Mouse (Mus musculus): Measurements from ENCODE around the gene Ptpn21. TPM values are rescaled to one million over a fixed set of nuclear protein-coding genes. Genes with fewer than 3 reads are reported as not detected.
A peak's percentile ranks its signal among the peaks of the same experiment; 100 is the strongest.

Ptpn21 gene
- 6.2 and 6.5 TPM in 2 replicates for polyA plus RNA-seq (2014; fragmentation: Nextera tagmentation; extraction: Ambion mirVana)

DNA sequence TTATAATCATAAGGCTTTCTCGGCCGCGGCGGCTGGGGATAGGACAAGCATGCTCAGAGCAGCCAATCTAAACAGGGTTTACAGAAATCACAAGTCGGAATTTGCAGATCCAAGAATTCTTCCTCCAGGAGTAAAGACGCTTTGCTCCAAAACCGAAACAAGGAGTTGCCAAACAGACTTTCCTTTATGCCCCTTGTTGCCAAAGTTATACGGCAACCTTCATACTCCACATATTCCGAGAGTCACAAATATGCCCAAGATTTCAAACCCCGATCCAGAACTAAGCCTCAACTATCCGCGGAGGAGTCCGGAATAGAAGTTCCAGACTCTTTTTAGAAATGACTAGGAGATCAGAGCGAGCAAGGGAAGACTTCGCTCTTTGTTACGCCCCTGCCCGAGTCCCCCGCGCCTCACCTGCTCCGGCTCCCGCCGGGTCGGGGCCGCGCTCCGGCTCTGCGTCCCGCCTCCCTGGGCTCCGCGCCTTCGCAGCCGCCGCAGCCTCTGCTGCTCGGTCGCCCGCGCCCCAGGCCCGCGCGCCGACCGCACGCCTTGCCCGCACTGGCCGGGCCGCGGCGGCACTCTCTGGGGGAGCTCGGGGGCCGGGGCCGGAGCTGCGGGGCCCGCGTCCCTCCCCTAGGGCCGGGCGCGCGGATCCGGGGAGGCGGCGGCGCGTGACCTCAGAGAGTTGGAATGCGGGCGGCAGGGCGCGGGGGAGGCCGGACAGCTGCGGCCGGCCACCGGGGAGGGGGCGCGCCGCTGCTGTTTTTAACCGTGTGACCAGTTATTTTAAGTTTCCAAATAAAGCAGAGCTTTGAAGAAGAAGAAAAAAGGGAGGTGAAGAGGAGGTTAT lies at the start of gene Ptpn21:
TSS of gene Ptpn21 (minus strand) at position 455 of the 850 bp plus-strand sequence.
- H3K9me3 ChIP-seq (ENCODE audit: control insufficient read depth, low read length): no peaks in the 10 kb centered on the region
- no peaks in the 10 kb centered on the region for H3K36me3 ChIP-seq (ENCODE audit: control insufficient read depth, insufficient read depth, low read length)
- H3K9ac ChIP-seq (ENCODE audit: low read length): peak within 1 kb of the TSS; percentile 90
- peaks cover 12% of the 10 kb centered on the region for H3K4me1 ChIP-seq (ENCODE audit: control insufficient read depth, insufficient read depth, low read length)
- H3K27me3 ChIP-seq (ENCODE audit: control insufficient read depth, insufficient read depth, low read length): peaks cover 8% of the 10 kb centered on the region
- H3K4me2 ChIP-seq (ENCODE audit: low read depth, severe bottlenecking): peak within 1 kb of the TSS; percentile 64
- H3K27ac ChIP-seq (replicated peaks; ENCODE audit: low read depth, low read length): no peak within 1 kb of the TSS
- peak; percentile 72 for ATAC-seq (ENCODE audit: insufficient number of reproducible peaks, low FRiP score, low TSS enrichment, low read depth)
- peak within 1 kb of the TSS; percentile 42 for H3K4me3 ChIP-seq (ENCODE audit: low read depth, low read length)
- WGBS: under 1% methylated on average over 75 of the region's 75 CpGs
- DNase-seq (ENCODE audit: low spot score): peak; percentile 71

DNA sequence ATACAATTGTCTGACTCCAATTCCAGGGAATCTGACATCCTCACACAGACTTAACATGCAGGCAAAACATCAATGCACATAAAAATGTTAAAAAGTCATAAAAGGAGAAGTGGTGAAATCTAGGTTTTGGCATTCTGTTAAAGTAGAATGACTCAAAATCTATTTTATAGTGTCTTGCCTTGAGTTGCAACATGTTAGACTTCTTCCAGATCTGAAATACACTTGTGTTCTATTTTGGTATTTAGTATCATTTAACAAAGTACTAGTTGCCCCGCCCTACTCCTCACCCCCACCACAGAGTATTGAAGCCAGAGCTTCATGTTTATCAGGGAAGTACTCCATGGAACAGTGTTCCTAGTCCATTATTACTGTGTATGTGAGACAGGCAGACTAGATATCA lies 47.0 kb upstream of the Ptpn21 start:
- Histone ChIP-seq H3K9ac (ENCODE audit: low read length) (no peak overlapping the region), H3K27me3 (ENCODE audit: control insufficient read depth, insufficient read depth, low read length) (no peaks in the 10 kb centered on the region), H3K4me1 (ENCODE audit: control insufficient read depth, insufficient read depth, low read length) (no peaks in the 10 kb centered on the region), H3K27ac (replicated peaks; ENCODE audit: low read depth, low read length) (no peak overlapping the region), H3K36me3 (ENCODE audit: control insufficient read depth, insufficient read depth, low read length) (peaks cover 19% of the 10 kb centered on the region; the same call in 1 of the 2 replicates), H3K4me3 (ENCODE audit: low read depth, low read length) (no peak overlapping the region), H3K4me2 (ENCODE audit: low read depth, severe bottlenecking) (no peak overlapping the region), H3K9me3 (ENCODE audit: control insufficient read depth, low read length) (no peaks in the 10 kb centered on the region)
- whole genome bisulfite sequencing: 93% methylated on average over 1 of the region's 1 CpGs
- ATAC-seq (ENCODE audit: insufficient number of reproducible peaks, low FRiP score, low TSS enrichment, low read depth) (no peak), DNase-seq (ENCODE audit: low spot score) (no peak)

DNA sequence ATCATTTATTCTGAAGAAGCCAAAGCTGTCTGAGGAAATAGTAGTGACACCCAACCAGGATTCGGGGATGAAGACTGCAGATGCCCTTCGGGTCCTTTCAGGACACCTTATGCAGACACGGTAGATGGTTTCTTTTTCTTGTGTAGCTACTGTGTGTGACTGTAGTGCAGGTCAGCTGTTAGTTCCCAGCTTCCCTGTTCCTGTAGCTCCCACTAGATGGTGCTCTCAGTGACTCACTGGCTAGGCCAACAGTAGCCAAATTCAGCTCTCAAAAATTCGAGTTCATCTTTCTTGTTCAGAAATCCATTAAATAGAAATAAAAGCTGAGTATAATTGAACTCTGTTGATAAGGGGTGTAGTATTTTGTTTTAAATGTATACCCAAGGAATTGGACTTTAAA lies 41.9 kb upstream of the Ptpn21 start:
- no peak overlapping the region for H3K4me3 ChIP-seq (ENCODE audit: low read depth, low read length)
- no peak overlapping the region for H3K27ac ChIP-seq (replicated peaks; ENCODE audit: low read depth, low read length)
- no peaks in the 10 kb centered on the region for H3K4me1 ChIP-seq (ENCODE audit: control insufficient read depth, insufficient read depth, low read length)
- H3K9me3 ChIP-seq (ENCODE audit: control insufficient read depth, low read length): no peaks in the 10 kb centered on the region
- WGBS: 85% methylated on average over 4 of the region's 4 CpGs
- ATAC-seq (ENCODE audit: insufficient number of reproducible peaks, low FRiP score, low TSS enrichment, low read depth) (no peak), DNase-seq (ENCODE audit: low spot score) (no peak)
- no peaks in the 10 kb centered on the region for H3K27me3 ChIP-seq (ENCODE audit: control insufficient read depth, insufficient read depth, low read length)
- H3K36me3 ChIP-seq (ENCODE audit: control insufficient read depth, insufficient read depth, low read length): peaks cover 23% of the 10 kb centered on the region; the same call in 1 of the 2 replicates
- H3K4me2 ChIP-seq (ENCODE audit: low read depth, severe bottlenecking): no peak overlapping the region
- H3K9ac ChIP-seq (ENCODE audit: low read length): no peak overlapping the region

DNA sequence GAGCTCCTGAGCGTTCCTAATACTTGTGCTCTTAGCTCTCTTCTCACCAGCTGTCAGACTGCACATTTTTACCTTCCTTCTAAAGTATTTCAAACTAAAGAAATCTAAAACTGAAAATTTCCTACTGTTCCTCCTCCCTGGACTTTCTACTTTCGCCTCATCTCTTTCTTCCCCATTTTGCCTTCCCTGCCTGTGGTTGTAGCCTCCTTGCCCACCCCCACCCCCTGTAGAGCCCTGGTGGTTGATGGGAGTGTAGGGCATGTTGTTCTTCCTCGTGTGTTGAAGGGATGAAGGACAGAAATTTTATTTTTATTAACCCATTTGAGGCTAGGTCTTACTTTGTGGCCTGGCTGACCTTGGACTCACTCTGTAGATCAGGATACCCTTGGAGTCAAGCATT lies 40.3 kb upstream of the Ptpn21 start:
- no peaks in the 10 kb centered on the region for H3K27me3 ChIP-seq (ENCODE audit: control insufficient read depth, insufficient read depth, low read length)
- H3K4me1 ChIP-seq (ENCODE audit: control insufficient read depth, insufficient read depth, low read length): no peaks in the 10 kb centered on the region

DNA sequence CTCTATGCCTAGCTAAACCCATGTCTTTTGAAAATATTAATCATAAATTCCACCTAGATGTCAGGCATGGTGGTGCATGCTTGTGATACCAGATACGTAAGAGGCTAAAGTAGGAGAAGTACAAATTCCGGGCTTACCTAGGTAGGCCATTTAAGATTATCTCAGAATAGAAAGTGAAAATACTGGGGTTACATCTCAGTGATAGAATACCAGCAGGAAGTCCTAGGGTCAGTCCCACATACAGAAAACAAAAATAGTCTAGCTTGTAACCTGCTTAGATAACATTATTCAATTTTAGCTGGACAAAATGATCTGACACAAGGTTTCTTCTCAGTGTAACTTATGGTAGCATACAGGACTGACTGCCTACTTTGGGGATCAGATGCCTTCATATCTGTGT lies 29.0 kb upstream of the Ptpn21 start:
- Histone ChIP-seq H3K9ac (ENCODE audit: low read length) (no peak overlapping the region), H3K36me3 (ENCODE audit: control insufficient read depth, insufficient read depth, low read length) (peaks cover 11% of the 10 kb centered on the region; the same call in 1 of the 2 replicates), H3K4me3 (ENCODE audit: low read depth, low read length) (no peak overlapping the region), H3K27me3 (ENCODE audit: control insufficient read depth, insufficient read depth, low read length) (no peaks in the 10 kb centered on the region), H3K27ac (replicated peaks; ENCODE audit: low read depth, low read length) (no peak overlapping the region), H3K4me2 (ENCODE audit: low read depth, severe bottlenecking) (no peak overlapping the region), H3K4me1 (ENCODE audit: control insufficient read depth, insufficient read depth, low read length) (no peaks in the 10 kb centered on the region), H3K9me3 (ENCODE audit: control insufficient read depth, low read length) (no peaks in the 10 kb centered on the region)
- WGBS: 94% methylated on average over 2 of the region's 2 CpGs
- DNase-seq (ENCODE audit: low spot score) (no peak), ATAC-seq (ENCODE audit: insufficient number of reproducible peaks, low FRiP score, low TSS enrichment, low read depth) (no peak)

More for the DNA sequence above, 40.3 kb upstream of the Ptpn21 start:
- Histone ChIP-seq H3K27ac (replicated peaks; ENCODE audit: low read depth, low read length) (no peak overlapping the region), H3K36me3 (ENCODE audit: control insufficient read depth, insufficient read depth, low read length) (peaks cover 26% of the 10 kb centered on the region; the same call in 1 of the 2 replicates), H3K4me2 (ENCODE audit: low read depth, severe bottlenecking) (no peak overlapping the region), H3K9me3 (ENCODE audit: control insufficient read depth, low read length) (no peaks in the 10 kb centered on the region), H3K4me3 (ENCODE audit: low read depth, low read length) (no peak overlapping the region), H3K9ac (ENCODE audit: low read length) (no peak overlapping the region)
- DNase-seq (ENCODE audit: low spot score): no peak
- 81% methylated on average over 3 of the region's 3 CpGs for WGBS
- ATAC-seq (ENCODE audit: insufficient number of reproducible peaks, low FRiP score, low TSS enrichment, low read depth): no peak

DNA sequence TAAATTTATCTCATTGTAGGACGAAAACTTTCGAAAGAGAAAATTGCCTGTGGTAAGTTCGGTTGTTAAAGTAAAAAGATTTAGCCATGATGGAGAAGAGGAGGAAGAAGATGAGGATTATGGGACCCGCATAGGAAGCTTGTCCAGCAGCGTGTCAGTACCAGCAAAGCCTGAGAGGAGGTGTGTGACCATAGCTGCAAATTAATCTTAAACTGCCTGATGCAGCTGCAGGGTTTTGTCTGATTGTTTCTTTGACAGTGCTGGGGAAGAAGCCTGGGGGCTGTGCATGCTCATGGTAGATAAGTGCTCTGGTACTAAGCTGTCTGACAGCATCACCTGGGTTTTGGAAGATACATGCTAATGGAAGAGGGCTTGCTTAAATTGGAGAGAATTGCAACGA lies 22.5 kb upstream of the Ptpn21 start:
- Histone ChIP-seq H3K27ac (replicated peaks; ENCODE audit: low read depth, low read length) (no peak overlapping the region), H3K4me1 (ENCODE audit: control insufficient read depth, insufficient read depth, low read length) (no peaks in the 10 kb centered on the region), H3K36me3 (ENCODE audit: control insufficient read depth, insufficient read depth, low read length) (peaks cover 16% of the 10 kb centered on the region; the same call in 1 of the 2 replicates), H3K27me3 (ENCODE audit: control insufficient read depth, insufficient read depth, low read length) (no peaks in the 10 kb centered on the region), H3K9ac (ENCODE audit: low read length) (no peak overlapping the region), H3K4me2 (ENCODE audit: low read depth, severe bottlenecking) (no peak overlapping the region), H3K9me3 (ENCODE audit: control insufficient read depth, low read length) (no peaks in the 10 kb centered on the region), H3K4me3 (ENCODE audit: low read depth, low read length) (no peak overlapping the region)
- DNase-seq (ENCODE audit: low spot score) (no peak), ATAC-seq (ENCODE audit: insufficient number of reproducible peaks, low FRiP score, low TSS enrichment, low read depth) (no peak)
- 93% methylated on average over 6 of the region's 6 CpGs for WGBS

DNA sequence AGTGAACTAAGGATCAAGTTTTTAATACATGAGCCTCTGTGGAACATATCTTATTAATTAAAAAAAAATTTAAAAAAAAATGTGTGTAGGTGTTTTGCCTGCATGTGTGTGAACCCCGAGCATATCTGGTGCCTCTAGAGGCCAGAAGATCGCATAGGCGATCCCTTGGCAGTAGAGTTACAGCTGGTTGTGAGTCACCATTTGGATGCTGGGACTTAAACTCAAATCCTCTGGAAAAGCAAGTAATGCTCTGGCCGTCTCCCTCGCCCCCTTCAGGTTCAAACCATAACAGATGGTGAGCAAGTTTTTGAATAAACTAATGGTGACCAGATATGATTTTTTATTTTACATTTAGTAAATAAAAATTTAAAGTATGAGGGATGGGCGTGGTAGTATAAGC lies 20.4 kb upstream of the Ptpn21 start:
- H3K36me3 ChIP-seq (ENCODE audit: control insufficient read depth, insufficient read depth, low read length): peaks cover 11% of the 10 kb centered on the region; the same call in 1 of the 2 replicates

DNA sequence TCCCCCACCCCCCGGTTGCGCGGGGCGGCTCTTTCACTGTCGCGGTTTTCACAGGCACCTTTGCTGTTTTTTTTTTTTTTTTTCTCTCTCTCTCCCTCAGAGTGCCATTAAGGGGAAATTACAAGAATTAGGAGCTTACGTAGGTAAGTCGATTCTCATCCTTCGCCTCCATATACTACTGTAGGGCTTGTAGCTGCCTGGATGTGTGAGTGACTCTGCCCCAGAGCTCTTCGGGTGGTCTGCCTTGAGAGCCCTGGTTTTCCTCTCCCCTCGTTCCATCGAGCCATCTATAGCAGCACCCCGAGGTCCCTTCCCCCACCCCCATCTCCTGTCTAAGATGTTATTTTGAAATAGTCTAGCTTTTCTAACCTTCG lies 10.2 kb upstream of the Ptpn21 start:
- H3K4me2 ChIP-seq (ENCODE audit: low read depth, severe bottlenecking): peak overlapping the region; percentile 55
- H3K9ac ChIP-seq (ENCODE audit: low read length): peak overlapping the region; percentile 93
- no peaks in the 10 kb centered on the region for H3K27me3 ChIP-seq (ENCODE audit: control insufficient read depth, insufficient read depth, low read length)
- no peaks in the 10 kb centered on the region for H3K9me3 ChIP-seq (ENCODE audit: control insufficient read depth, low read length)
- 2% methylated on average over 14 of the region's 14 CpGs for WGBS
- DNase-seq (ENCODE audit: low spot score) (peak; percentile 30), ATAC-seq (ENCODE audit: insufficient number of reproducible peaks, low FRiP score, low TSS enrichment, low read depth) (peak; percentile 37; the same call in 1 of the 2 replicates)
- H3K4me1 ChIP-seq (ENCODE audit: control insufficient read depth, insufficient read depth, low read length): no peaks in the 10 kb centered on the region
- H3K27ac ChIP-seq (replicated peaks; ENCODE audit: low read depth, low read length): peak overlapping the region; percentile 79
- no peaks in the 10 kb centered on the region for H3K36me3 ChIP-seq (ENCODE audit: control insufficient read depth, insufficient read depth, low read length)
- H3K4me3 ChIP-seq (ENCODE audit: low read depth, low read length): peak overlapping the region; percentile 83

More for the DNA sequence above, 20.4 kb upstream of the Ptpn21 start:
- Histone ChIP-seq H3K9ac (ENCODE audit: low read length) (no peak overlapping the region), H3K27me3 (ENCODE audit: control insufficient read depth, insufficient read depth, low read length) (no peaks in the 10 kb centered on the region), H3K4me3 (ENCODE audit: low read depth, low read length) (no peak overlapping the region), H3K4me1 (ENCODE audit: control insufficient read depth, insufficient read depth, low read length) (no peaks in the 10 kb centered on the region), H3K27ac (replicated peaks; ENCODE audit: low read depth, low read length) (no peak overlapping the region), H3K4me2 (ENCODE audit: low read depth, severe bottlenecking) (no peak overlapping the region), H3K9me3 (ENCODE audit: control insufficient read depth, low read length) (no peaks in the 10 kb centered on the region)
- no peak for DNase-seq (ENCODE audit: low spot score)
- no peak for ATAC-seq (ENCODE audit: insufficient number of reproducible peaks, low FRiP score, low TSS enrichment, low read depth)
- 90% methylated on average over 6 of the region's 6 CpGs for WGBS
